Mouse (Mus musculus) neutrophil, adult 65 days (primary cell): ENCODE data around the gene Rdh16f2. TPM values are rescaled to one million over a fixed set of nuclear protein-coding genes. Genes with fewer than 3 reads are reported as not detected.

ENCODE experiments used
- total RNA-seq: library from RNA; stranded (reverse); gene quantifications from 2 replicates; pipeline ENCODE4 v1.2.4, GENCODE M21; 2023

Gene Rdh16f2
- not detected in 2 replicates for total RNA-seq

GRCm38 (mm10) chr10:127866232-127866631, at the start of gene Rdh16f2:
Gene Rdh16f2, plus strand, starts transcription at chr10:127866474.

GRCm38 (mm10) chr10:127849628-127850027, 16.6 kb upstream of the Rdh16f2 start, which contains the start of gene Rdh19:
Gene Rdh19, plus strand, starts transcription at chr10:127849928.

GRCm38 (mm10) chr10:127888605-127889004, 22.3 kb downstream of the Rdh16f2 start, which contains the start of gene Rdh7:
Gene Rdh7, minus strand, starts transcription at chr10:127888817.

GRCm38 (mm10) chr10:127898218-127898617, 31.9 kb downstream of the Rdh16f2 start, which contains the start of gene Sdr9c7:
Gene Sdr9c7, plus strand, starts transcription at chr10:127898518.

Other genes starting within 250 kb of the Rdh16f2 start
- gene Lrp1, start 245.3 kb upstream of the Rdh16f2 start, total RNA-seq: 69.7 and 86.2 TPM in 2 replicates
- 215 and 257 TPM in 2 replicates for gene Stat6, start 223.5 kb upstream of the Rdh16f2 start, total RNA-seq
- gene Nemp1, start 199.6 kb upstream of the Rdh16f2 start, total RNA-seq: 6.7 and 9.6 TPM in 2 replicates
- 0.77 and 1.3 TPM in 2 replicates for gene Nab2, start 197.9 kb upstream of the Rdh16f2 start, total RNA-seq
- 0.23 and 0.35 TPM in 2 replicates for gene Myo1a, start 161.3 kb upstream of the Rdh16f2 start, total RNA-seq
- not detected in 2 replicates for gene Tac2, start 142.0 kb upstream of the Rdh16f2 start, total RNA-seq
- 19.9 and 30.2 TPM in 2 replicates for gene Zbtb39, start 126.9 kb upstream of the Rdh16f2 start, total RNA-seq
- 0.16 and 0.19 TPM in 2 replicates for gene Gpr182, start 114.7 kb upstream of the Rdh16f2 start, total RNA-seq
- gene Rdh1, start 106.8 kb upstream of the Rdh16f2 start, total RNA-seq: 0.18 and 0.44 TPM in 2 replicates
- gene Rdh16f1, start 106.7 kb upstream of the Rdh16f2 start, total RNA-seq: 0.25 TPM in 1 of 2 replicates, not detected in the other
- not detected in 2 replicates for gene Rdh9, start 90.1 kb upstream of the Rdh16f2 start, total RNA-seq
- gene Rdh16, start 65.3 kb upstream of the Rdh16f2 start, total RNA-seq: 0.16 TPM in 1 of 2 replicates, not detected in the other
- not detected in 2 replicates for gene Rdh19, start 16.5 kb upstream of the Rdh16f2 start, total RNA-seq
- gene Rdh7, start 22.3 kb downstream of the Rdh16f2 start, total RNA-seq: not detected in 2 replicates
- not detected in 2 replicates for gene Sdr9c7, start 32.0 kb downstream of the Rdh16f2 start, total RNA-seq
- not detected in 2 replicates for gene Hsd17b6, start 141.1 kb downstream of the Rdh16f2 start, total RNA-seq
- 19.6 and 23.0 TPM in 2 replicates for gene Prim1, start 148.7 kb downstream of the Rdh16f2 start, total RNA-seq
- gene Naca, start 169.1 kb downstream of the Rdh16f2 start, total RNA-seq: 253 and 267 TPM in 2 replicates
- 57.2 and 61.0 TPM in 2 replicates for gene Ptges3, start 192.5 kb downstream of the Rdh16f2 start, total RNA-seq
- gene Atp5b, start 216.8 kb downstream of the Rdh16f2 start, total RNA-seq: 384 and 435 TPM in 2 replicates
- gene Baz2a, start 225.1 kb downstream of the Rdh16f2 start, total RNA-seq: 104 and 125 TPM in 2 replicates